Mouse (Mus musculus) cerebellum, postnatal 36 days (tissue): Measurements from ENCODE around the gene Calm3.

Experiments
- DNase-seq, 2 experiments: peaks; one replicate each; pipeline ENCODE4 v3.0.0; 2021 to 2022; ENCODE audit warnings: mixed read lengths in 2 of 2

Calm3 gene

DNA sequence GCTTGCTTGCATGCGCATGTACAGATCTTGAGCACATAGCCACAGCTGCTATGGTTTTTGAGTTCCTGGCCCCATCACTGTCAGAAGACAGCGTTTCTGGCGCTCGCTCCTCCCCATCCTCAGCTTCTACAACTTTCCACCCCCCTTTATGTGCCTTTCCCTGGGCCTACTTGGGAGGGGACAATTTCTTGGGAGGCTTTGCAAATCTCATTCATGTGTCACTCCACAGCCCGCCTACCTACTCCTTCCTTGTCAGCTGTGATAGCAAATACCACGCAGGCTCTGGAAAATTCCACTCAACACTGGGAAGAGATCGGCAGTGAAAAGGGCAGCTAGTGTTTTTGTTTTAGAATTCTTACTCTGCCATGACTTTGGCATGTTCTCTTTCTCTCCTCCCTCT is 16.4 kb upstream of the Calm3 start:
- DNase-seq, result no peak

DNA sequence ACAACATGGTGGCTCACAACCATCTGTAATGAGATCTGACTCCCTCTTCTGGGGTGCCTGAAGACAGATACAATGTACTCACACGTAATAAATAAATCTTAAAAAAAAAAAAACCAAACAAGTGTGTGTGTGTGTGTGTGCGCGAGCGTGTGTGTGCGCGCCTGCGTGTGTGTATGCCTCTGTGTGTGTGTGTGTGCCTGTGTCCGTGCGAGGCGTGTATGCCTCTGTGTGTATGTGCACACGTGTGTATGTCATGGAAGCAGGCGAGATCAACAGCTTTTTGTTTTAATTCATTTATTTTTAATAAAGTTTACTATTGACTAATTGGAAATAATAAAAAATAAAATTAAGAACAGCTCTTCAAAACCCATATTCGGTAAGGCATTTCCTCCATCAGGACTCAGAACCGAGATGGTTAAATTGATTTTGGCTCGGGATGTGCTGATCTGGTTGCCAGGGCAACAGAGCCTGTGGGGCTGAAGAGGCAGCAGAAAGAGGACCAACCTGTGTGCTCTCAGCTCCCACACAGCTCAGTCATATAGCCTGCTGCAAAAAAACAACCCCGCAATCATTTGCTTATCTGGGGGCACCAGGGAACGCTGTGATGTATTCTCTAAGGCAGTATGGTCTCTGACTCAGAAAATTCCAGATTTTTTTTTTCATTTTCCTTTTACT is 14.3 kb upstream of the Calm3 start:
- DNase-seq, result peak in 1 of 2 experiments; percentile 50

DNA sequence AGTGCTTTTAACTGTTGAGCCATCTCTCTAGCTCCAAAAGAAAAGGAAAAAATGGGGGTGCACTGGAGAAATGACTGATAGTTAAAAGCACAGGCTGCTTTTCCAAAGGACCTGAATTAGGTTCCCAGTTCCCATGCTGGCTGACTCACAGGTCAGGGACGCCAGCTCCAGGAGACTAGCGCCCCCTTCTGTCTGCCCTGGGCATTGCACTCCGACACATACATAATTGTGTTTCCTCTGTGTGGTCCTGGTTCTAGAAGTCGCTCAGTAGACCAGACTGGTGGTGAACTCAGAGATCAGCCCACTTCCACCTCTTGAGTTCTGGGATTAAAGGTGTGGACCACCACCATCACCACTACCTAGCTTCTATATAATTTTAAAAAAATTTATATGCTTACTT is 13.4 kb upstream of the Calm3 start:
- no peak for DNase-seq

DNA sequence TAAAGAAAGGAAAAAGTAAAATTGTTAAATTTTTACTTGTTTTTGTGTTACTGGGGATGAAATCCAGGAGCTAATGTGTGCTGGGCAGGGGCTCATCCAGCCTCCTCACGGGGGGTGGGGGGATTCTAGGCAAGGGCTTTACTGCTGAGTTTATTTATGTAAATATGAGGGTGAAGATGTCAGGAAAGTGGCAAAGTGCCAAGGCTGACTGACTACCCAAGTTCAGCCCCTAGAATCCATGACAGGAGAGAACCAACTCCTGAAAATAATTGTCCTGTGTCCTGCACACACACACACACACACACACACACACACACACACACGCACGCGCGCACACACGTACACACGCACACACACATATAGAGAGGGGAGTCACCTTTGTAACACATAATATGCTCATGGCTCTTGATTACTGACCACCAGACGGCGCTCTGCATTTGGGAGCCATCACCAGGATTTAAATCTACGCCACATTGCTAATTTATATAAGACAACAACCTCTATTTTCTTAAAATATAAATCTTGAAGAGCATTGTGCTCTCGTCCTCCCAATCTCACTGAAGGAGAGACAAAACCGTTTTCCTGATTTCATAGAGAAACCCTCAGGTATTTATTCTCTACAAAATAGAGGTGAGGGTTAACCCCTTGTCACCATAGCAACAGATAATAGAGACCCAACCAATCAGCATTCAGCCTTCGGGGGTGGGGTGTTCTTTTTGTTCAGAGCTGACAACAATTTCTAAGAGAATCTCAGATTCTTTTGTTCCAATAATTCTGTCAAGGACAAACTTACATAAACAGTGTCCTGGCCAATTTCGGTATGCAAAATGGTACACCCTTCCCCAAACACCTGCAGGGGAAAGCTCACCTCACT is 9.0 kb upstream of the Calm3 start:
- DNase-seq, result peak; percentile 74 to 82

DNA sequence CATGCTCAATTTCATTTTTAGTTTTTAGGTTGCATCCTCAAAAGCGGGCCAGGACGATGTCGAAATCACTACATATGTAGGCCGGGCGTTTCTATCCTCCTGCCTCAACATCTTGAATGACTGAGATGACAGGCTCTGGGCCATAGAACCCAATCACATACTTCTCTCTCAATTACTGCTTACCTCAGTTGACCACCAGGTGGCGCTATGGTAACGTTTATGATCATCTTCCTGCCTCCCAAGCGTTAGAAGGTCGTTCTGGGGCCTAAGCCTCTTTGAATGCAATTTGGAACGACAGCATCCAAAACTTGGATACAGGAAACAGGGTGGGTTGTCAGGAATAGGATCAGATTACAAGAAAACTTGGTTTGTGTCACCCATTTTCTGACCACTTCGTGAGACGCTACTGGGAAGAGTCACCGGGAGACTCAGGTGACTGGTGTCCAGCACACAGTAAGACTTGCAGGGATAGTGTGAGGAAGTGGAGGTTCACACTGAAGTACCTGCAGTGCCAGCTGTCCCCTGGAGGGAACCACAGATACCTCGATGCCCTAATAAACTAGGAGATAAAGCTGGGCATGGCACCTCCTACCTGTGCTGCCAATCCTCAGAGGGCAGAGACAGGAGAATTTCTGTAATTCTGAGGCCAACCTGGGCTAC is 8.2 kb upstream of the Calm3 start:
- DNase-seq, result peak; percentile 88 to 98

DNA sequence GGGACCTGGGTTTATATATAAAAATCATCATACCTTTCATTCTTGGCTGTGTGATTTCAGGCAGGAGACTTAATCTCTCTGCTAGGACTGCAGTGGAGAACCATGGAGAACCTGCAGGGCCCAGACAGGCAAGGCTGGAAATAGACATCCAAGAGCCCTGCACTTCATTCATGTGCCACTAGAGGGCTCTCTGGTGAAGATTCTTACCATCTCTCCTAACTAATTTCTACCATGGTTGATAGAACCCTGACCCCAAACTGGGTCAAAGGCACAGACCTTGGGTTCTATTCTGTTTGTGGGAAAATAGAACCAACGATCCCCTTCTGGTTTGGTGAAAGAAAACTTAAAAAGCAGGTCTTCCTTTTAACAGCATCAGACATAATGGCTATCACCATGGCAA is 6.9 kb upstream of the Calm3 start:
- DNase-seq, result peak; percentile 83 to 91

DNA sequence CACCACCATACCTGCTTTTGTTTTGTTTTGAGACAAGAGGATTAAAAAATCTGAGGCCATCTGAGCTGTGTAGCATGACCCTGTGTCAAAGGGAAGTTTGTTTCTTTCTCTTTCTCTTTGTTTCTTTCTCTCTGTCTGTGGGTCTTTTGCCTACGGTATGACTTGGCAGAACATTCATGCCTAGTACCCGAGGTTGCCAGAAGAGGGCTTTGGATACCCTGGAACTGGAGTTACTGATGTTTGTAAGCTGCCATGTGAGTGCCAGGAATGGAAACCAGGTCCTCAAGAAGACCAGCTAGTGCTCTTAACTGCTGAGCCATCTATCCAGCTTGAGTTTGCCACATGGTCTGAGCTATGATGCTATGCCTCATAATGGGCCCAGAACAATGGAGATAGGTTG is 4.4 kb upstream of the Calm3 start:
- no peak for DNase-seq

DNA sequence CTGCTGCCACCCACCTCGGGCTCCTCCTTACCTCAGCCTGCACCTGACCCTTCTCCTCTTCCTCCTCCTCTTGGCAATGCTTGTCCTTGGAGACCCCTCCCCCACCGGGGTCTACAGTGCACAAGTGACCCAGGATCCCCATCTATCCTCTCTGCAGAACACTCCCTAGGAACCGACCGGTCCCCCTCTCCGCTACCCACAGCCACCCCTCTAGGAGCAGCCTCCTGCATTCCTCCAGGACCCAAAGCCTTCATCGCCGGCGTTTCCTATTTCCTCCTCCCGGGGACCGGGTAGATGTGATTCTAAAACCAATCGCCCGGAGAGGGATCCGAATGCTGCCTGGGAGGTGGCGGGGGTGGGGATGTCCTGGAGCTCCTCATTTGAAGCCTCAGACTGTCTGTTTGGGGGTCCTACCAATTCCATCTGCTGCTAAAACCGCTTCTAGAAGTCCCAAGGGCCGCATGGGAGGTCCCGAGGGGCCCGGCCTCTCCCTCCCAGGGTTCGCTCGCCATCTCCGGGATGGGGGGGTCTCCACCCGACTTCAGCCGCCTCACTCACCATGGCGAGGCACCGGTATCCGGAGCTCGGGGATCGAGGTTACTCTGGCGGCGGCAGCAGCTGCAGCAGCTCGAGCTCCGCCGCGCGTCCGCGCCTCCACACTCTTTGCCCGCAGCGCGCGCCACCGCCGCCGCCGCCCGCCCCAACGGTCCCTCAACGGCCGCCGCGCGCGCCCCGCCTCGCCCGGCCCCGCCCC is 454 bp downstream of the Calm3 start:
- peak in 1 of 2 experiments; percentile 44 for DNase-seq

DNA sequence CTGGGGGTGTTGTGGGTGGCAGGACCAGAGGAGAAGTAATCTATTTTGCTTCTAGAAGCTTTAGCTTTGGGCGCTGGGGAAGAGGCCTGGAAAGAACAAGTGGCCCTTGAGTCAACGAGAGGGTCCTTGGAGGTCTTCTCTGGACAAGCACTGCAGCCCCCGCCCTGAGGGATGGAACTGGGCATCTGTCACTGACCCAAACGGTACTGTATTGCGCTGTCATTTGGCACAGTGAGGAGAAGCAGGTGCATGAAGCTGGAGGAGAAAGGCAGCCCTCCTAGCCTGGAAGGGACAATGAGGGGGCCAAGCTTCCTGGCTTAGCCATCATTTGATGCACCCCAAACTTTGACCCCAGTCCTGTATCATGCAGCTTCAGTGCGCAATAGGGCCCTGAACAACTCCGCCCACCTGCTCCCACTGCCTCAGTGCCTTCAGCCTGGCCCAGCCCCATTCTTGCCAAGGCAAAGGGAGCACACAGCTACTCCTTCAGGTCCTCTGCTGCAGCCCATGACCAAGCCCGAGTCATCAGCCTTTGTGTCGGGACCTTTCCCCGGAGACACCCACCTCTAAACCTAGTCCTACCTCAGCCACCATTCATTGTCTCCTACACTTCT is 1.4 kb downstream of the Calm3 start:
- peak; percentile 51 for DNase-seq

DNA sequence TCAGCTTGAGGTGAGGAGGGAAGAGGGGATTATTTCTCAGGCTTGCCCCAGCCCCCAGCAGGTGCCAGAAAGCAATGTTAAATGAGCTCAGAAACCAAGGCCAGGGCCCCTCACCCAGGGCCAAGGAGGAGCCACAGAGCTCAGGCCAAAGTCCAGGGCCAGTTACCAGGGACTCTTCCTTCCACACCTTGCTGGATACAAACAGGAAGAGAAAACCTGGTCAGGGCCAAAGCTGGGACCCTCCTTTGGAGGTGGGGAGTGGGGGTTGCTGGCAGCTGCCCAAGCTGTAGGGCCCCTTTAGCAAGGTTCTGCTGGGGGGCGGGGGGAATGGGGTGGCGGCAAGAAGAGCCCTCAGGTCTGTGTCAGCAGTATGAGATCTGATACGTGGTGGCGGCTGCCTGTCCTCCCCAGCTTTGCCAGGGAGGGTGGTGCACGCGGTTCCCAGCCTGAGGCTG is 2.0 kb downstream of the Calm3 start:
- peak in 1 of 2 experiments; percentile 33 for DNase-seq

DNA sequence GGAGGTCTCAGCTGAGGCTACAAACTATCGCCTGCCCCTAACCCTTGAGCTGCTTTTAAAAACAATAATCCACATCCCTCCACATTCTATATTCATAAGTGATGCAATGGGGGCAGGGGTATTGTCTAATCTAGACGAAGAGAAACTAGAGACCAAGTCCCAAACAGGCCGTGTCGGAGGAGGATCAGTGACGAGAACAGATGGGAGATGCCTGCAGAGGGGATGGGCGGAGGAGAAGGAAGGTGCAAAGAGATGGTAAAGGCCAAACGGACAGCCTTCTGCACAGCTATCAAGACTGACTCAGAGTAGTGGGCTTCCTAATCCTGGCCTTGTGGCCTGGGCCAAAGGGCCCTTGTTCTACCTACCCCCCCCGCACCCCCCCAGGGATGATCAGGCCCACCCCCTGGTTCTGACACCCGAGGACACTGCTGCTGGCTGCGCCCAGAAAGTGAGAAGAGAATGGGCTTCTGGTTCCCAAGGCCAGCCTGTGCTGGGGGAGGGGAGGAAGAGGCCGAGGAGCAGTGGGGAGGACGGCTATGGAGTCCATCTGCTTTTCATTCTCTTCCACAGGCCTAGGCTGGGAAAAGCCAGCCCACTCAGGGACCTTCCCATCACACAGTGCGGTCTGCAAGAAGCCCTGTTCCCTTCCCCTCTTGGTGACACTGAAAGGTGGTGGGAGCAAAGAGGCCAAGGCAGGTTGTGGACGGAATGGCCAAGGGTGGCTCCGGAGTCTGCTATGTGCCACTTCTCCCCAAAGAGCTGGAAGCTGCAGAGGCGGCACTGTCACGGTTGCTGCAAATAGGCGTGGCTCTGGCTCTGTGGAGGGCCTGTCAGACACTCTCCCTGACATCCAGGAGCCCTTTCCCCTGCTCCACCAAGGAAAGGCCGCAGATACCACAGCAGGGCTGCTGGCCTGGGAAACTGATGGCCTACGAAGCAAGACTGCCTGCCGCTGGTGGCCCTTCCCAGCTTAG is 2.8 kb downstream of the Calm3 start:
- DNase-seq, result peak; percentile 44 to 56

DNA sequence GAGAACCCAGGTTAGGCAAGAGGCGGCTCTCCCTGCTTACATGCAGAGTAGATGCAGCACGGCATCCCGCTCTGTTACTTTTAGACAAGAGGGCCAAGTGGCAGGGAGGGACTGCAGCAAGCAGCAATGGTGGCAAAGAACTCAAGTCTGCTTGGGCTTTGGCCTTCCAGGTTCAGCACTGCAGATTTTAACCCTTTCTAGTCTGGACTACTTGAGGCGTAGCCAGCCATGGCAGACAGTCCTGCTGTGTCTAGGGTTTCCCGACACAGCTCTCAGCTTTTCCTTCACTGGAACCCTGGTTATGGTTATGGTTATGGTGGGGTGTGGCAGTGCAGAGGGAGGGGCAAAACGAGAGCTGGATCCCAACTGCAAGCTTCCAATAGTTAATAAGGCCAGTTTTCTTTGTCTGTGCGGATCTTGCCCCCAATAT is 3.7 kb downstream of the Calm3 start:
- no peak for DNase-seq

DNA sequence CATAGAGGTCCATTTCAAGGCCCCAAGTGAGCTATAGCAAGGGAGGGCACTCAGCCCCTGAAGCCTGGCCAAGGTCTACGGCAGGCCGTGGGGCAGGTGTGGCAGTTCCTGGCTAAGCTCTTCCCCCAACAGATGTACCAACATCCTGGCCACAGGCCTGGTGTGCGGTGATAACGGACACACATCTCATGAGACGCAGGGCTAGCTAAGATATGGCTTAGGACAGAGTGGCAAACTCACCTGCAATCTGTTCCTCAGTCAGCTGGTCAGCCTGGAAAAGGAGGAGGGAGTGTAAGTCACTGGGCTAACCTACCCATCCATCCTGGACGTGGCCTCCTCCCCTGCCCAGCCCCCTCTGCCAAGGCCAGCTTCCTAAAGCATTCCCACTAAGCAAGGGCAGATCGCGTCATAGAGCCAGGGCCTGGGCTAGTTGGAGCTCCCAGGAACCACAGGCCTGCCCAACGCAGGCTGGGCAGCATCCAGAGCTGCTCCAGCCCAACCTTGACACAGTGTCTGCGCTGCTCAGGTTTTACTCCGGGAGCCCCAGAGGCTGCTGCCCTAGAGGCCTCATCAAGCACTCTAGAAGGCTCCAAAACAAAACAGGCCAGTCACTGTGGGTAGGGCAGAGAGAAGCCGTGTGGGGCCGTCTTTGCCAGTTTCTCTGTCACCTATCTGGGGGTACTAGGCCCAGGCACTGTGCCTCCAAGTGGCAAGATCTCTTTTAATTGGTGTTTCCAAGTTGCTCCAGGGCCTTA is 4.3 kb downstream of the Calm3 start:
- DNase-seq, result no peak

DNA sequence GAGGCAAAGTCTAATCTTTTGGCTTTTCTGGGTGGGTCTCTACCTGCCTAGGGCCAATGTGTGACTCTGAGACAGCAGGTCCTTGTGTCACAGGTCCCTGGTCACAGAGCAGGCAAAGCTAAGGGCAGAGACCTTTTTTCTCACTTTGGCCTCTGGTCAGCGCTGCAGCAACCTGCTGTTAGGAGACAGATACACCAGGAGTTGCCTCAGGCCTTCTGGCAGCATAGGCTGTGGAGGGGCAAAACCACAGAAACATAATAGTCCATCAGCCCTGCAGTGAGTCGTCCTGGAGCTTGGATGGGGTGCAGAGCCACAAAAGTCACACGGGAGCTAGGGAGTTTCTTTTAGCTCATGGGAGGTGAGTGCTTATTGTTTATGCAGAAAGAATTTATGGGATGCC is 5.2 kb downstream of the Calm3 start:
- DNase-seq, result no peak

DNA sequence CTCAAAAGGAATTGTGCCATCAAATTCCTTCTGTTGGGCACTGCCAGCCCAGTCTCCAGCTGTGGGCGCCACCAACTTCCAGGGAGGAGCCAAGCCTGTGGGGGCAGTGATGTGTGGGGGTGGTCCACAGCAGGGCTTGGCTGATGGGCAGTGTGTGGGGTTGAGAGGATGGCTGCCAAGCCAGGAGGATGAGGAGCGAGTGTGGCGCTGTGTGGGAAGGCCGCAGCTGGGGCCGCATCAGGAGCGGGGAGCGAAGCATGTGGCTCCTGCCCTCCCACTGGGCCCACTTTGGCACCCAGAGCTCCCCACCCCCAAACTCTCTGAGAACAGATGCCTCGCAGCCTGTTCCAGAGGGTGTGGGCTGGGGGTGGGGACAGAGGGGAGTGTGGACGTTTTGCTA is 5.9 kb downstream of the Calm3 start:
- peak in 1 of 2 experiments; percentile 29 for DNase-seq

DNA sequence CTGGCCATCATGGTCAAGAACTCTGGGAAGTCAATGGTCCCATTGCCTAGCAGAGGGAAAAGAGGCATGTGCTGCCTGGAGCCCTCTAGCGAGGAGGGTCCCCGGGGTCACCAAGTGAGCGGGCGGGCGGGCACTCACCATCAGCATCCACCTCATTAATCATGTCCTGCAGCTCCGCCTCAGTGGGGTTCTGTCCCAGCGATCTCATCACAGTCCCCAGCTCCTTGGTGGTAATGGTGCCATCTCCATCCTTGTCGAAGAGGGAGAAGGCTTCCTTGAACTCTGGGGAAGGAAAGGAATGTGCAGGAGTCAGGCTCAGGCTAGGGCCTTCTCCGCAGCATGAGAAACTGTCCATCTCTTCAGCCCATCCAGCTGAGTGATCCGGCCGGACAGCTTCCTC is 6.5 kb downstream of the Calm3 start:
- DNase-seq, result no peak

DNA sequence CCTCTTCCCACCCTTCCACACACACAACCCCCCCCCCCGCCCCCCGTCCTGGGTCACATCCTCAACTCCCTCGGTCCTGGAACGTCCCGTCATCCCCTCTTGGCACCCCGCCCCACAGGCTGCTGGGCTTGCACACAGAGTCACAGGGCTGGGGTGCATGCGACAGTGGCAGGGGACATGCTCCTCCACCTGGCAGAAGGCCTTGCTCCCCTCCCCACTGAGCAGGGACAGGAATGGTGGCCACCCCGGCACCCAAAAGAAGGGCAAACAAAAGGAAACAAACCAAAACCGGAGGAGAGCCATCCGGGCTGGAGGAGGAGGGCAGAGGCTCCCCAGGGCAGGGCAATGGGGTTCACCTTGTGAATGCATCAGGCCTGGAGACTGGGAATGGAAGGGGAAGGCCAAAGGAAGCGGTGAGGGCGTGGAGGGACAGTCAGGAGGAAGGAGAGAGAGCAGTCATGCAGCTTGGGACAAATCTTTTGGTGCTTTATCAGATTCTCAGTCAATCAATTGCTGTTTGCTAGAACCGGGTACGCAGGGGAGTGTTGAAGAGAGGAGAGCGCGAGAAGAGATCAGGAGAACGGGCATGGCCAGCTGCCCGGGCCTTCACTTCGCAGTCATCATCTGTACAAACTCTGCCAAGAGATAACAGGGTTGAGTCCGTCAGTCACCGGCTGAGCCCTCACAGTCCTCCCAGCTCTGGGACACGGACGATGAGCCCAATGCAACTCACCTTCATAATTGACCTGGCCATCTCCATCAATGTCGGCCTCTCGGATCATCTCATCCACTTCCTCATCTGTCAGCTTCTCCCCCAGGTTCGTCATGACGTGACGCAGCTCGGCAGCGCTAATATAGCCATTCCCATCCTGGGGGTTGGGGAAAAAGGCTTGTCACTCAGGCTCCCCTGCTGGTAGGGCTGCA is 7.3 kb downstream of the Calm3 start:
- peak in 1 of 2 experiments; percentile 56 for DNase-seq

DNA sequence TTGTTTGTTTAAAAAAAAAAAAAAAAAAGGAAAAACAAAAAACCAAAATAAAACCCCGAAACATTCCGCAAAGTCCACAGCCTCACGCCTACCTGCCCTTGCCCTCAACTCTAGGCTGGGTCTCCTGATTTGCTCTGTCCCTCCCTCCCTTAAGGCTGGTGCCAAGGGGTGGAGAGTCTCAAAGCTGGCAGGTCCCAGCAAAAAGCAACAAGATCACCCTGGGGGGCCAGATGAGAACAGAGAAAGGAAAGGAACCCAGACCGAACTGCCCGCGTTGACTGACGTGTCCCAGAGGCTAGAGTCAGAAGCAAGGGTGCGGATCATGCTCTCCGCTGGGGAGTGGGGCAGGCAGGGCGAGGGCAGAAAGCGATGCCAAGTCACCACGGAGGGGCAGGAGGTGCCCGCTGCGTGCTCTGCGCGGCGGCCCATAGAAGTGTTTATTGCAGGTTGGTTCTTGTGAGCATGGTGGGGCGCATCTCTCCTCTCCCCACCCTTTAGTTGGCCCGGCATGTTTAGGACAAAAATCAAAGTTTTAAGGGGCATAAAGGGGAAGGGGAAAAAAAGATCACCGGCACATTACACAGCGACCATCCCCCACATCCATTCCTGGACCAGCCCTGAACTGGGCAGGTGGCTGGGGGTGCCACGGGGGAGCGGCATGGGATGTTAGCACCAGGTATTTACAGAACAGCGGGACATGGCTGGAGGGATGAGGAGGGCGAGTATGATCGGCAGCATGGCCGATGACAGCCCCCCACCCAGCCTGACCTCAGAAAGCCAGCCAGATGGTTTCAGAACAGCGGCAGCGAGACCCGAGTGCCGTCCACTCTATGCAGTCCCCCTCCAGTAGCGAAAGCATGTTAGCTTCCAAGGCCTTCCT is 8.2 kb downstream of the Calm3 start:
- DNase-seq, result peak in 1 of 2 experiments; percentile 27
